Mouse (Mus musculus): ENCODE measurements around the gene Mbl1. TPM values are rescaled to one million over a fixed set of nuclear protein-coding genes. Genes with fewer than 3 reads are reported as not detected.

Gene Mbl1
- total and polyA plus RNA-seq, 2 experiments from 2014 or later = not detected

GRCm38 (mm10) chr14:41198037-41198730 is 46.9 kb downstream of the Mbl1 start:
- peak; percentile 61 for DNase-seq (ENCODE audit: low spot score)
- H3K4me1 ChIP-seq (ENCODE audit: control insufficient read depth, insufficient read depth) = peaks cover 11% of the 10 kb centered on the region; the same call in 1 of the 2 replicates
- no peak overlapping the region for H3K4me3 ChIP-seq (ENCODE audit: low read depth, low read length)
- H3K4me2 ChIP-seq (ENCODE audit: low read depth, low read length) = no peak overlapping the region
- TF ChIP-seq EP300 (IDR thresholded peaks at IDR 0.05; ENCODE audit: low read depth) = no peak
- no peak for TF ChIP-seq CTCF (IDR thresholded peaks at IDR 0.05; ENCODE audit: low read depth)
- H3K36me3 ChIP-seq (replicated peaks; ENCODE audit: control insufficient read depth, insufficient read depth, low read length) = no peaks in the 10 kb centered on the region
- WGBS = 14% methylated on average over 6 of the region's 6 CpGs
- no peak overlapping the region for H3K9ac ChIP-seq (replicated peaks; ENCODE audit: low read depth, low read length)
- ATAC-seq (ENCODE audit: insufficient read depth, low read depth) = peak; percentile 81
- H3K9me3 ChIP-seq (replicated peaks; ENCODE audit: control insufficient read depth, low read length) = no peaks in the 10 kb centered on the region
- peak overlapping the region; percentile 34; the same call in 1 of the 2 replicates for H3K27ac ChIP-seq (ENCODE audit: low read depth)
- H3K27me3 ChIP-seq (ENCODE audit: control insufficient read depth, insufficient read depth, low read length) = no peaks in the 10 kb centered on the region

Other genes with a start within 250 kb of the Mbl1 start
- 15.6 and 30.2 TPM in 2 replicates for gene Tspan14, start 184.7 kb upstream of the Mbl1 start, total RNA-seq (2014; rRNA removed; ENCODE audit: low replicate concordance)
- gene Tspan14, start 184.7 kb upstream of the Mbl1 start, polyA plus RNA-seq (2015; fragmentation: Nextera tagmentation; extraction: Ambion mirVana) = 21.6 and 23.8 TPM in 2 replicates
- gene Fam213a, start 137.7 kb upstream of the Mbl1 start, total RNA-seq (2014; rRNA removed; ENCODE audit: low replicate concordance) = 6.6 and 9.4 TPM in 2 replicates
- 23.8 and 25.7 TPM in 2 replicates for gene Fam213a, start 137.7 kb upstream of the Mbl1 start, polyA plus RNA-seq (2015; fragmentation: Nextera tagmentation; extraction: Ambion mirVana)
- gene Dydc2, start 82.2 kb upstream of the Mbl1 start, total RNA-seq (2014; rRNA removed; ENCODE audit: low replicate concordance) = not detected in 2 replicates
- gene Dydc2, start 82.2 kb upstream of the Mbl1 start, polyA plus RNA-seq (2015; fragmentation: Nextera tagmentation; extraction: Ambion mirVana) = 0.29 TPM in 1 of 2 replicates, not detected in the other
- not detected in 2 replicates for gene Dydc1, start 78.5 kb upstream of the Mbl1 start, total RNA-seq (2014; rRNA removed; ENCODE audit: low replicate concordance)
- 0.12 TPM in 1 of 2 replicates, not detected in the other for gene Dydc1, start 78.5 kb upstream of the Mbl1 start, polyA plus RNA-seq (2015; fragmentation: Nextera tagmentation; extraction: Ambion mirVana)
- 0.97 and 6.1 TPM in 2 replicates for gene Mat1a, start 46.4 kb upstream of the Mbl1 start, total RNA-seq (2014; rRNA removed; ENCODE audit: low replicate concordance)
- gene Mat1a, start 46.4 kb upstream of the Mbl1 start, polyA plus RNA-seq (2015; fragmentation: Nextera tagmentation; extraction: Ambion mirVana) = 0.10 and 0.19 TPM in 2 replicates
- 0.69 TPM in 1 of 2 replicates, not detected in the other for gene Sftpa1, start 19.7 kb upstream of the Mbl1 start, total RNA-seq (2014; rRNA removed; ENCODE audit: low replicate concordance)
- 0.41 and 1.5 TPM in 2 replicates for gene Sftpa1, start 19.7 kb upstream of the Mbl1 start, polyA plus RNA-seq (2015; fragmentation: Nextera tagmentation; extraction: Ambion mirVana)
- not detected in 2 replicates for gene Sftpd, start 33.7 kb downstream of the Mbl1 start, total RNA-seq (2014; rRNA removed; ENCODE audit: low replicate concordance)
- gene Sftpd, start 33.7 kb downstream of the Mbl1 start, polyA plus RNA-seq (2015; fragmentation: Nextera tagmentation; extraction: Ambion mirVana) = 0.44 and 1.9 TPM in 2 replicates
- not detected in 2 replicates for gene Gm2832, start 127.3 kb downstream of the Mbl1 start, total RNA-seq (2014; rRNA removed; ENCODE audit: low replicate concordance)
- not detected in 2 replicates for gene Gm2832, start 127.3 kb downstream of the Mbl1 start, polyA plus RNA-seq (2015; fragmentation: Nextera tagmentation; extraction: Ambion mirVana)
- gene Gm5798, start 197.2 kb downstream of the Mbl1 start, total RNA-seq (2014; rRNA removed; ENCODE audit: low replicate concordance) = not detected in 2 replicates
- gene Gm5798, start 197.2 kb downstream of the Mbl1 start, polyA plus RNA-seq (2015; fragmentation: Nextera tagmentation; extraction: Ambion mirVana) = not detected in 2 replicates
- not detected in 2 replicates for gene Gm7945, start 234.9 kb downstream of the Mbl1 start, total RNA-seq (2014; rRNA removed; ENCODE audit: low replicate concordance)
- gene Gm7945, start 234.9 kb downstream of the Mbl1 start, polyA plus RNA-seq (2015; fragmentation: Nextera tagmentation; extraction: Ambion mirVana) = not detected in 2 replicates